Mouse (Mus musculus): ENCODE measurements at regions not wholly inside any gene's neighbourhood (a gene's known extent, or its start where the extent isn't known, plus 50 kb on each side); places are given as distances from the start of the nearest gene placed in this dataset.

- DNase-seq (ENCODE audit: low read depth, low spot score): no peak
- Histone ChIP-seq H3K27me3 (ENCODE audit: control insufficient read depth in 1 of 2, insufficient read depth in 2 of 2, low read length in 2 of 2) (no peaks in the 10 kb centered on the region), H3K4me1 (ENCODE audit: control insufficient read depth in 1 of 2, insufficient read depth in 2 of 2, low read length in 2 of 2) (no peaks in the 10 kb centered on the region), H3K79me2 (ENCODE audit: control insufficient read depth, insufficient read depth, low read length, poor library complexity) (no peaks in the 10 kb centered on the region), H3K9ac (ENCODE audit: control insufficient read depth, low read depth, low read length, poor library complexity, severe bottlenecking) (no peak overlapping the region), H3K9me3 (replicated peaks; ENCODE audit: insufficient read depth, low read length) (no peaks in the 10 kb centered on the region), H3K4me3 (ENCODE audit: control insufficient read depth in 1 of 2, insufficient read depth in 1 of 2, low read depth in 2 of 2, low read length in 2 of 2) (no peak overlapping the region), H3K36me3 (ENCODE audit: control insufficient read depth in 1 of 2, insufficient read depth in 2 of 2, low read length in 2 of 2) (no peaks in the 10 kb centered on the region), H3K27ac (ENCODE audit: control insufficient read depth, low read depth, low read length) (no peak overlapping the region)
- TF ChIP-seq JUND (IDR thresholded peaks at IDR 0.05; ENCODE audit: low read depth, low read length) (no peak), MAFK (IDR thresholded peaks at IDR 0.05; ENCODE audit: borderline replicate concordance, low read depth, low read length) (no peak), UBTF (IDR thresholded peaks at IDR 0.05; ENCODE audit: borderline replicate concordance, insufficient read depth, low read depth, low read length) (no peak), BHLHE40 (IDR thresholded peaks at IDR 0.05; ENCODE audit: borderline replicate concordance, low read depth, low read length) (no peak), NELFE (IDR thresholded peaks at IDR 0.05; ENCODE audit: low read depth, low read length) (no peak), HCFC1 (IDR thresholded peaks at IDR 0.05; ENCODE audit: low read depth, low read length) (no peak), CHD2 (IDR thresholded peaks at IDR 0.05; ENCODE audit: low read length) (no peak), E2F4 (IDR thresholded peaks at IDR 0.05; ENCODE audit: borderline replicate concordance, low read depth, low read length) (no peak), EP300 (IDR thresholded peaks at IDR 0.05; ENCODE audit: low read depth in 1 of 2, low read length in 2 of 2) (no peak), USF2 (IDR thresholded peaks at IDR 0.05; ENCODE audit: borderline replicate concordance in 1 of 2, insufficient read depth in 1 of 2, low read depth in 1 of 2, low read length in 2 of 2) (no peak), ZNF384 (IDR thresholded peaks at IDR 0.05; ENCODE audit: low read depth, low read length) (no peak)
Measured at GRCm38 (mm10) chr8:10702248-10702647, 306.0 kb downstream of the Irs2 start.

- no peak for DNase-seq (ENCODE audit: low read depth, low spot score)
- H3K4me1 ChIP-seq (ENCODE audit: control insufficient read depth in 1 of 2, insufficient read depth in 2 of 2, low read length in 2 of 2): no peaks in the 10 kb centered on the region
- no peak overlapping the region for H3K9ac ChIP-seq (ENCODE audit: control insufficient read depth, low read depth, low read length, poor library complexity, severe bottlenecking)
- no peak overlapping the region for H3K4me3 ChIP-seq (ENCODE audit: control insufficient read depth in 1 of 2, insufficient read depth in 1 of 2, low read depth in 2 of 2, low read length in 2 of 2)
- no peaks in the 10 kb centered on the region for H3K9me3 ChIP-seq (replicated peaks; ENCODE audit: insufficient read depth, low read length)
- H3K79me2 ChIP-seq (ENCODE audit: control insufficient read depth, insufficient read depth, low read length, poor library complexity): no peaks in the 10 kb centered on the region
- no peaks in the 10 kb centered on the region for H3K27me3 ChIP-seq (ENCODE audit: control insufficient read depth in 1 of 2, insufficient read depth in 2 of 2, low read length in 2 of 2)
- no peaks in the 10 kb centered on the region for H3K36me3 ChIP-seq (ENCODE audit: control insufficient read depth in 1 of 2, insufficient read depth in 2 of 2, low read length in 2 of 2)
- H3K27ac ChIP-seq (ENCODE audit: control insufficient read depth, low read depth, low read length): no peak overlapping the region
- TF ChIP-seq MYC (IDR thresholded peaks at IDR 0.05; ENCODE audit: low read depth, low read length) (no peak), ELF1 (IDR thresholded peaks at IDR 0.05; ENCODE audit: low read depth, low read length) (no peak), GATA1 (IDR thresholded peaks at IDR 0.05; ENCODE audit: low read depth, low read length) (no peak), TCF12 (IDR thresholded peaks at IDR 0.05; ENCODE audit: low read depth, low read length) (no peak)
Measured at GRCm38 (mm10) chr8:10701648-10702061, 306.6 kb downstream of the Irs2 start.

GRCm38 (mm10) chr8:10701226-10701625 is 307.0 kb downstream of the Irs2 start:
- Histone ChIP-seq H3K4me1 (ENCODE audit: control insufficient read depth in 1 of 2, insufficient read depth in 2 of 2, low read length in 2 of 2) (no peaks in the 10 kb centered on the region), H3K9me3 (replicated peaks; ENCODE audit: insufficient read depth, low read length) (no peaks in the 10 kb centered on the region), H3K9ac (ENCODE audit: control insufficient read depth, low read depth, low read length, poor library complexity, severe bottlenecking) (no peak overlapping the region), H3K36me3 (ENCODE audit: control insufficient read depth in 1 of 2, insufficient read depth in 2 of 2, low read length in 2 of 2) (no peaks in the 10 kb centered on the region), H3K4me3 (ENCODE audit: control insufficient read depth in 1 of 2, insufficient read depth in 1 of 2, low read depth in 2 of 2, low read length in 2 of 2) (no peak overlapping the region), H3K27me3 (ENCODE audit: control insufficient read depth in 1 of 2, insufficient read depth in 2 of 2, low read length in 2 of 2) (no peaks in the 10 kb centered on the region), H3K79me2 (ENCODE audit: control insufficient read depth, insufficient read depth, low read length, poor library complexity) (no peaks in the 10 kb centered on the region), H3K27ac (ENCODE audit: control insufficient read depth, low read depth, low read length) (no peak overlapping the region)
- no peak for DNase-seq (ENCODE audit: low read depth, low spot score)
- TF ChIP-seq CHD2 (IDR thresholded peaks at IDR 0.05; ENCODE audit: low read length) (no peak), POLR2A (IDR thresholded peaks at IDR 0.05; ENCODE audit: control insufficient read depth in 1 of 2, insufficient read depth in 1 of 2, low read depth in 1 of 2, low read length in 2 of 2, poor library complexity in 1 of 2) (no peak), MAX (IDR thresholded peaks at IDR 0.05; ENCODE audit: low read length) (no peak), GATA1 (IDR thresholded peaks at IDR 0.05; ENCODE audit: low read depth, low read length) (no peak), SMC3 (IDR thresholded peaks at IDR 0.05; ENCODE audit: low read depth, low read length) (no peak), BHLHE40 (IDR thresholded peaks at IDR 0.05; ENCODE audit: borderline replicate concordance, low read depth, low read length) (no peak), NELFE (IDR thresholded peaks at IDR 0.05; ENCODE audit: low read depth, low read length) (no peak), TCF12 (IDR thresholded peaks at IDR 0.05; ENCODE audit: low read depth, low read length) (no peak)
